Mouse (Mus musculus): ENCODE results near the gene Sema6d. TPM values are rescaled to one million over a fixed set of nuclear protein-coding genes. Genes with fewer than 3 reads are reported as not detected.
"Not testable (repeated sequence)": the region's sequence is repeated elsewhere in the genome, so short reads cannot be mapped to it uniquely, and the experiment has no call there.

Sema6d gene
- total and polyA plus RNA-seq, 3 experiments = 0.05 TPM; not detected in 2

GRCm38 (mm10) chr2:124308605-124309004 is 218.8 kb downstream of the Sema6d start:
- Histone ChIP-seq H3K9me3 (replicated peaks) (peaks cover 11% of the 10 kb centered on the region), H3K27me3 (ENCODE audit: insufficient read depth, low read length) (no peaks in the 10 kb centered on the region), H3K4me1 (ENCODE audit: insufficient read depth, low read depth, low read length) (no peaks in the 10 kb centered on the region), H3K36me3 (replicated peaks) (no peaks in the 10 kb centered on the region), H3K4me3 (ENCODE audit: low read depth, low read length) (no peak overlapping the region)
- TF ChIP-seq GATA2 (IDR thresholded peaks at IDR 0.05; ENCODE audit: borderline replicate concordance, low read depth, low read length) (no peak), GATA1 (IDR thresholded peaks at IDR 0.05; ENCODE audit: borderline replicate concordance, low read length) (no peak), POLR2AphosphoS5 (IDR thresholded peaks at IDR 0.05; ENCODE audit: insufficient replicate concordance, low read depth, low read length) (no peak), TAL1 (conservative IDR thresholded peaks at IDR 0.05; ENCODE audit: low read depth, low read length) (no peak), CTCF (IDR thresholded peaks at IDR 0.05; ENCODE audit: low read depth, low read length) (no peak)
- ATAC-seq (ENCODE audit: extremely low read depth, insufficient number of reproducible peaks, low FRiP score, poor library complexity, severe bottlenecking) = no peak
- DNase-seq (ENCODE audit: low spot score) = no peak

GRCm38 (mm10) chr2:124309361-124310128 is 219.8 kb downstream of the Sema6d start:
- no peak; the same call in 1 of the 2 replicates for ATAC-seq (ENCODE audit: extremely low read depth, insufficient number of reproducible peaks, low FRiP score, poor library complexity, severe bottlenecking)
- Histone ChIP-seq H3K27me3 (ENCODE audit: insufficient read depth, low read length) (no peaks in the 10 kb centered on the region), H3K4me1 (ENCODE audit: insufficient read depth, low read depth, low read length) (no peaks in the 10 kb centered on the region), H3K36me3 (replicated peaks) (no peaks in the 10 kb centered on the region), H3K9me3 (replicated peaks) (peaks cover 11% of the 10 kb centered on the region), H3K4me3 (ENCODE audit: low read depth, low read length) (no peak overlapping the region)
- no peak for TF ChIP-seq POLR2AphosphoS5 (IDR thresholded peaks at IDR 0.05; ENCODE audit: insufficient replicate concordance, low read depth, low read length)
- no peak for TF ChIP-seq CTCF (IDR thresholded peaks at IDR 0.05; ENCODE audit: low read depth, low read length)
- no peak for DNase-seq (ENCODE audit: low spot score)

GRCm38 (mm10) chr2:124322528-124323215 is 232.9 kb downstream of the Sema6d start:
- Histone ChIP-seq H3K27me3 (ENCODE audit: insufficient read depth, low read length) (no peaks in the 10 kb centered on the region), H3K4me1 (ENCODE audit: insufficient read depth, low read depth, low read length) (no peaks in the 10 kb centered on the region), H3K36me3 (replicated peaks) (no peaks in the 10 kb centered on the region), H3K9me3 (replicated peaks) (peaks cover 8% of the 10 kb centered on the region), H3K4me3 (ENCODE audit: low read depth, low read length) (no peak overlapping the region)
- no peak for DNase-seq (ENCODE audit: low spot score)
- no peak for ATAC-seq (ENCODE audit: extremely low read depth, insufficient number of reproducible peaks, low FRiP score, poor library complexity, severe bottlenecking)
- TF ChIP-seq CTCF (IDR thresholded peaks at IDR 0.05; ENCODE audit: low read depth, low read length) = no peak
- no peak for TF ChIP-seq POLR2AphosphoS5 (IDR thresholded peaks at IDR 0.05; ENCODE audit: insufficient replicate concordance, low read depth, low read length)
- TF ChIP-seq GATA1 (IDR thresholded peaks at IDR 0.05; ENCODE audit: borderline replicate concordance, low read length) = no peak
- no peak for TF ChIP-seq GATA2 (IDR thresholded peaks at IDR 0.05; ENCODE audit: borderline replicate concordance, low read depth, low read length)
- no peak for TF ChIP-seq TAL1 (conservative IDR thresholded peaks at IDR 0.05; ENCODE audit: low read depth, low read length)

- DNase-seq (ENCODE audit: low spot score) = no peak
- Histone ChIP-seq H3K4me1 (ENCODE audit: insufficient read depth, low read depth, low read length) (no peaks in the 10 kb centered on the region), H3K27me3 (ENCODE audit: insufficient read depth, low read length) (no peaks in the 10 kb centered on the region), H3K9me3 (replicated peaks) (peaks cover 8% of the 10 kb centered on the region), H3K4me3 (ENCODE audit: low read depth, low read length) (no peak overlapping the region), H3K36me3 (replicated peaks) (no peaks in the 10 kb centered on the region)
- TF ChIP-seq TAL1 (conservative IDR thresholded peaks at IDR 0.05; ENCODE audit: low read depth, low read length) (no peak), POLR2AphosphoS5 (IDR thresholded peaks at IDR 0.05; ENCODE audit: insufficient replicate concordance, low read depth, low read length) (no peak), GATA1 (IDR thresholded peaks at IDR 0.05; ENCODE audit: borderline replicate concordance, low read length) (no peak), CTCF (IDR thresholded peaks at IDR 0.05; ENCODE audit: low read depth, low read length) (no peak), GATA2 (IDR thresholded peaks at IDR 0.05; ENCODE audit: borderline replicate concordance, low read depth, low read length) (no peak)
- ATAC-seq (ENCODE audit: extremely low read depth, insufficient number of reproducible peaks, low FRiP score, poor library complexity, severe bottlenecking) = no peak
Observed at GRCm38 (mm10) chr2:124324107-124324724, 234.4 kb downstream of the Sema6d start.

GRCm38 (mm10) chr2:124329473-124330130 is 239.8 kb downstream of the Sema6d start:
- ATAC-seq (ENCODE audit: extremely low read depth, insufficient number of reproducible peaks, low FRiP score, poor library complexity, severe bottlenecking) = no peak
- no peak for DNase-seq (ENCODE audit: low spot score)
- H3K4me3 ChIP-seq (ENCODE audit: low read depth, low read length) = no peak overlapping the region
- no peaks in the 10 kb centered on the region for H3K27me3 ChIP-seq (ENCODE audit: insufficient read depth, low read length)
- no peaks in the 10 kb centered on the region for H3K36me3 ChIP-seq (replicated peaks)
- TF ChIP-seq POLR2AphosphoS5 (IDR thresholded peaks at IDR 0.05; ENCODE audit: insufficient replicate concordance, low read depth, low read length) (no peak), CTCF (IDR thresholded peaks at IDR 0.05; ENCODE audit: low read depth, low read length) (no peak), GATA2 (IDR thresholded peaks at IDR 0.05; ENCODE audit: borderline replicate concordance, low read depth, low read length) (no peak)
- peaks cover 15% of the 10 kb centered on the region for H3K9me3 ChIP-seq (replicated peaks)
- H3K4me1 ChIP-seq (ENCODE audit: insufficient read depth, low read depth, low read length) = no peaks in the 10 kb centered on the region

- DNase-seq (ENCODE audit: low spot score) (no peak), ATAC-seq (ENCODE audit: extremely low read depth, insufficient number of reproducible peaks, low FRiP score, poor library complexity, severe bottlenecking) (no peak)
- peaks cover 27% of the 10 kb centered on the region for H3K9me3 ChIP-seq (replicated peaks)
- no peak for TF ChIP-seq GATA2 (IDR thresholded peaks at IDR 0.05; ENCODE audit: borderline replicate concordance, low read depth, low read length)
- TF ChIP-seq CTCF (IDR thresholded peaks at IDR 0.05; ENCODE audit: low read depth, low read length) = no peak
- H3K4me1 ChIP-seq (ENCODE audit: insufficient read depth, low read depth, low read length) = no peaks in the 10 kb centered on the region
- H3K4me3 ChIP-seq (ENCODE audit: low read depth, low read length) = no peak overlapping the region
- H3K27me3 ChIP-seq (ENCODE audit: insufficient read depth, low read length) = no peaks in the 10 kb centered on the region
- H3K36me3 ChIP-seq (replicated peaks) = no peaks in the 10 kb centered on the region
Observed at GRCm38 (mm10) chr2:124332890-124333289, 243.1 kb downstream of the Sema6d start.

GRCm38 (mm10) chr2:124334655-124335054 is 244.9 kb downstream of the Sema6d start:
- not testable (repeated sequence) for ATAC-seq (ENCODE audit: extremely low read depth, insufficient number of reproducible peaks, low FRiP score, poor library complexity, severe bottlenecking); DNase-seq (ENCODE audit: low spot score); H3K4me3 ChIP-seq (ENCODE audit: low read depth, low read length); H3K36me3 ChIP-seq (replicated peaks); H3K27me3 ChIP-seq (ENCODE audit: insufficient read depth, low read length); H3K4me1 ChIP-seq (ENCODE audit: insufficient read depth, low read depth, low read length)
- H3K9me3 ChIP-seq (replicated peaks) = peaks cover 30% of the 10 kb centered on the region
